Mouse (Mus musculus) layer of hippocampus, adult 18-20 months (tissue): ENCODE results near the gene Fam13c. TPM values are rescaled to one million over a fixed set of nuclear protein-coding genes. Genes with fewer than 3 reads are reported as not detected.
A peak's percentile ranks its signal among the peaks of the same experiment; 100 is the strongest.

Experiments used
- DNase-seq, 2 experiments: peaks; one replicate each; pipeline ENCODE4 v3.0.0; 2022; ENCODE audit warnings: low spot score in 2 of 2
- total RNA-seq, 2 experiments: library from RNA; stranded (reverse); gene quantifications; 2 replicates each; pipeline ENCODE4 v1.2.3; 2021

The Fam13c gene
- total RNA-seq, 2 experiments from 2014 or later: 80.4 to 86.2 TPM

GRCm38 (mm10) chr10:70458574-70459263, 18.4 kb downstream of the Fam13c start:
- no peak for DNase-seq

GRCm38 (mm10) chr10:70465638-70466037, 25.4 kb downstream of the Fam13c start:
- no peak for DNase-seq

DNA sequence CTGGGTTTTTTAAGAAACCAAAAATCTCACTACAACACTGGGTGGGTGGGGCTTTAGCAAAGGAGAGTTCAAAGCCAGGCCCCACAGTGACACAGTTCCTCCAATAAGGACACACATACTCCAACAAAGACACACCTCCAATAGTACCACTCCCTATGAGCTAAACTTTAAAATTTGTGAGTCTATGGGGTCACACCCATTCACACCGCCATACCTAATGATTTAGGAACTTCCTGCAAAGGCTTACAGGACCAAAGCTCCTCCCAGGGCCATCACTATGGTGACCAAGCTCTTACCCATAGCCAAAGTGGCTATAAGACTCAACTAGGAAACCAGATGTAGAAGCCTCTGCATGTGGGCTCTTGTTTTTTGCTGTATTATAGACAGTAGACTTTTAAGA, 30.6 kb downstream of the Fam13c start:
- no peak for DNase-seq

- no peak for DNase-seq
Observed at GRCm38 (mm10) chr10:70477741-70478145, 37.5 kb downstream of the Fam13c start.

- DNase-seq: no peak
Observed at GRCm38 (mm10) chr10:70483736-70484135, 43.5 kb downstream of the Fam13c start.

DNA sequence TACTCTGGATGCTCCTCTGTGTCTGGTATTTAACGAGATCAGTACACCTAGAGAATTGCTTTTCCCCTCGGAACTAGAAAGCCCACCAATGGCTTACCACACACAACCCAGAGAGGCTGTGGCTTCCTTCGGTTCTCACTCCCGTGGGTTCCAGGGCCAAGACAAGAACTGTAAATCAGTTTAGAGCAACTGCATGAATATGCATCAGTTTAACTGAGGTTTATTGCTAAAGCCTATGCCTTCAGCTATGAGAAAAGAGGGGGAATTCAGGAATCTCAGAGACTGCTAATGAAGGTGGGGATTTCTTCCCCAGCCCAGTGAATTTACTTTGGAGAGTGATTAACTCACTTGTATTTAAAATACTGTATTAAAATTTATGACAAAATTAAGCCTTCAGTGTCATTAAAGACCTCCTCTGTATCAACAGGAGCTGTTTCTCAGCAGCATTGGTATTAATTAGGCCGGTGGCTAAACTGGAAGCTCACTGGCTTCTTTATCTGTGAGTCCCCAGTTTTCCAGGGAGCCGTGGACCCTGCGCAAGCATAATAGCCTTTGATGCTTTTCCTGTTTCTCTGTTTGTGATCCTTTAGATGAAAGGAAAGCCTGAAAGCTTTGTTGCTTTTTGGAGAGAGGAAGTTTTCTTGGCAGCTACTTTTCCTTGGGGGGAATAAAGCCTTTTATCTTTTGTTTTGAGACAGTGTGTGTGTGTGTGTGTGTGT, 44.4 kb downstream of the Fam13c start:
- peak in 1 of 2 experiments; percentile 20 for DNase-seq

- DNase-seq: peak in 1 of 2 experiments; percentile 25
Observed at GRCm38 (mm10) chr10:70485287-70485612, 45.0 kb downstream of the Fam13c start.

GRCm38 (mm10) chr10:70486651-70487050, 46.4 kb downstream of the Fam13c start:
- DNase-seq: no peak

- no peak for DNase-seq
Observed at GRCm38 (mm10) chr10:70493891-70494290, 53.6 kb downstream of the Fam13c start.

DNA sequence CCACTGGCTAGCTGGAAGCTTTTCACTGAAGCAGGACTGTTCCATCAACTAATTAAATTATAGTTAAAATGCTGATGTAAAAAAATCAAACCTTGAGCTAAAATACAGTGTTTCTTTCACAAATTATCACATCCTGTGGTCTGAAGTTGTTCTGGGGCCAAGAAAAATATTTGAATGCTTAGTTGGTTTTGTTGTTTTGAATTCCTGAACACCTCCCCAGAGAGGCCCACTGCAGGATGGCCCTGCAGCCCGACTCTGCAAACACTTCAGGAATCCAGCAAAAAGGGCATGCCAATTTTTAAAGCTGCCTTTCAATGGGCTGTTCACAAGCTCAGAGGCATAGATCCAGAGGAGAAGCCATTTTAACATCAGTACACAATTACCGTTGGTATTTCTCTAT, 54.2 kb downstream of the Fam13c start:
- DNase-seq: no peak

DNA sequence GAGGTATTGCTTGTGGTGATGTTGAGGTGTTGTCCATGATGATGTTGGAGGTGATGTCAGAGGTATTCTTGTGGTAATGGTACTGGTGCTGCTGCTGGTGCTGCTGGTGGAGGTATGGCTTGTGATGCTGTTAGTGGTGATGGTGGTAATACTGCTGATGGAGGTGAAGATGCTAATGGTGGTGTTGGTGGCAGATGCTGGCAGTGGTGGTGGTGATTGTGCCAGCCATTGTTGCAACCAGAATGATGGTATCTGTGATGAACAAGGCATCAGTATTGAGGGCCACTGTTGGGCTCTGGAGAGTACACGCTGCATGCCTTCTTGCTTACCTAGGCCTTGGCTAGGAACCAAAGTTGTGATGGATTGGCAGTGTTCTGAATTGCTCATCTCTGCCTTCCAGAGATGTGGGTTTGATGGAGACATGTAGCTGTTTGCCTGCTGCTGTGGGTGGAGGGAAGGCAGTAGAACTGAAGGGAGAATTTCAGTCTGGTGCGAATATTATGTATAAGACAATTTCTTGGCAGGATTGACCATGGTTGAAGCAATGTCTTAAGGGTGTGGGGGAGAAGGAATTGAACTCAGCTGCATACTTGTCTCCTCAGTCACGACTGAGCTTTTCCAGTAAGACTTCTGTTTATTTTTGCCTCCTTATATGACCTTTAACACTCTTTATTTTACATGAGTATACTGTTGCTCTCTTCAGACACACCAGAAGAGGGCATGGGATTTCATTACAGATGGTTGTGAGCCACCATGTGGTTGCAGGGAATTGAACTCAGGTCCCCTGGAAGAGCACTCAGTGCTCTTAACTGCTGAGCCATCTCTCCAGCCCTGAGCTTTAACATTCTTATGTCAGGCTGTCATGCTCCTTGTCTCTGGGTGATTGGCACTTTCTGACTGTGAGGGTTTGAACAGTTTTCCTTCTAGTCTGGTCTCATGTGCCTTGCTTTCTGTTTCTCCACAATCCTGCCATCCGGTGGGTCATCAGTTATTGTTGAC, 55.1 kb downstream of the Fam13c start:
- DNase-seq: no peak

GRCm38 (mm10) chr10:70496938-70497337, 56.7 kb downstream of the Fam13c start:
- peak in 1 of 2 experiments; percentile 72 for DNase-seq

DNA sequence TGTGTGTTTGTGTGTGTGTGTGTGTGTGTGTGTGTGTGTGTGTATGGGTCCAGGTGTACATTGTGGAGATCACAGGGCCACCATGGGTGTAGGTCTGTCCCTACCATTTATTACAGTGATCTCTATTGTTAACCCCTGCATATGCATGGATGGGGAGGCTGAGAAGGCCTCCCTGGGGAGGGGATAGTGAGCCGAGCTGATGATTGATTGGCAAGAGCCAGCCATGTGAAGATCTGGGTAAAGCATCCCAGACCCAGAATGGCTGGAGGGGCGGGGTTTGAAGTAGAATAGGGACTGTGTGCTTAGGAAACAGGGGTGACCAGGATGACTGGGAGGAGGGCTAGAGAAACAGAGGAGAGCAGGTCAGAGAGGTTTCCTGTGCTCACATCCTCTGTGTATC, 58.0 kb downstream of the Fam13c start:
- DNase-seq: no peak

DNA sequence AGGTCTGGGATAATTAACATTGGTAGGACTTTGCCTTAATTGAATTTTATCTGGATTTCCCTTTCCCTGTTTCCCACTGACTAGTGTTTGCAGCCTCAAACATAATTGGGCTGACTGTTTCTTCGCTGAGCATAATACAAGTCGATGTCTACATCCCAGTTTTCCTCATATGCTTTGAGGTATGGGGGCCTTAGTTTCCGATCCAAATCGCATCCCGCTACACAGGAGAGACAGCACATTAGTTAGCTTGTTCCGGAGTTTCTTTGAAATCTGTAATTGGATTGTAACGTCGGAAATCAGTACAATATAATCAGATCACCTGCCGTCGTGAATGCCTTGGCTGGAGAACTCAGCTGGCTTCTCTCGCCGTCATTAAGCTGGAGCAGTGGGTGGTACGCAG, 59.0 kb downstream of the Fam13c start:
- DNase-seq: no peak

GRCm38 (mm10) chr10:70504871-70505270, 64.6 kb downstream of the Fam13c start:
- no peak for DNase-seq

- DNase-seq: no peak
Observed at GRCm38 (mm10) chr10:70505395-70505794, 65.1 kb downstream of the Fam13c start.

DNA sequence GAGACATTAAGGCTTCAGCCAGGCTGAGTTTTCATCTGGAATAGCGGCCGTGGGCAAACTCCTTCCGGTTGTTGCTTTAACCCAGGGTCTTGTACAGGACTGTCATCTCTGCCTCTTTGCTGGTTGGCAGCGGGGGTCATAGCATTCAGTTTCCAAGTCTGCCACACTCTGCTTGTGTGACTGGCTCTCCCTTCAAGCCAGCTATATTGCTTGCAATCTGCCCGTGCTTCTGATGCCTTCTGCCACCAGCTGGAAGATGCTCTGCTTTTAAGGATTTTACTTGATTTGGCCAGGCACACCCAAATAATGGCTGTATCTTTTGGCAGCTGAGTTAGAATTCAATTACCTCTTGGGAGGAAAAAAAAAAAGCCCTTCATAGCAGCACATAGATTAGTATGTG, 65.6 kb downstream of the Fam13c start:
- DNase-seq: peak in 1 of 2 experiments; percentile 45

DNA sequence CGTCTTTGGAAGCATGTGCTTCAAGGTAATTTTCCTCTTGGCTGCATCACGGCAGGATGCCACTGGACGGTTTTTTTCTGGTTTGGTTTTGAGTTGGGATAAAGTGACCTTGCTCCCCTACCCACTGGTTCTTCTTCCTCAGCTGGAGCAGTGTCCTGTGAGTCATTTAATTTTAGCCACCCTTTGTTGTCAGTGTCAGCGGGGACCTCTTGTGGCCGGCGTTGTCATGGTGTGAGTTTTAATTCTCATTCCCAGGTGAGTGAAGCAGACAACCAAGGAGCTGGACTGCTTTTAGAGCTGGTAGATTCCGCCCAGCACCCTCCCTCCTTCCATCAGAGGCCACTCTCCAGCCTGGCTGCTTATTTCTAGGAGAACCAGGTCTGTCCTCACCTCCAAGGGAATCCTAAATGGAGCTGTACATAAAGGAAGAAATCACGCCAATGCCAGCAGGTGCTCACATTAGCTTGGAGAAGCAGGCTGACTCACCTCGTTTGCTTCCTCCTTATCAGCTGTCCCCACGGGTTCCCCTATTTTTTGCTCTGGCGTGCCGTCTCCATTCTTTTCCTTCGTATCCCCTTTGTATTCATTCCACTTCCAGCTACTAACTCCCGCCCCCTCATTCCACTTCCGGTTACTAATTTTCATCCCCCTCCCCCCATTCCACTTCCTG, 66.4 kb downstream of the Fam13c start:
- DNase-seq: no peak

DNA sequence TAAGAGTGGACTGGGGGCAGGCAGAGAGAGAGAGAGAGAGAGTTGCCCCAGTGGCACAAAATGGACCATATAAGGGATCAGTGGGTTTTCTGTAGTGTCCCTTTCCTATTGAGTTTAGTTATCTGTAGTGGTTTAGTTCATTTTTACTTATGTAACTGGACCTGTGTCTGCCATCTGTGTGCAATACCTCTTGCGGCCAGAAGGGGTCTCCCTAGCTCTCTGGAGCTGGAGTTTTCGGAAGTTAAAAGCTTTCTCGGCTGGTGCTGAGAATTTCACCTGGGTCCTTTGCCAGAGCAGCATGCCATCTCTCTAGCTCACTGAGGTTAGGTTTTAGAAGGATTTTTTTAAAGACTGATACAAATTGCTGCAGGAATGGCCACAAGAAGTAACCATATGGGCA, 67.6 kb downstream of the Fam13c start:
- no peak for DNase-seq

- DNase-seq: no peak
Observed at GRCm38 (mm10) chr10:70514848-70515247, 74.6 kb downstream of the Fam13c start.

DNA sequence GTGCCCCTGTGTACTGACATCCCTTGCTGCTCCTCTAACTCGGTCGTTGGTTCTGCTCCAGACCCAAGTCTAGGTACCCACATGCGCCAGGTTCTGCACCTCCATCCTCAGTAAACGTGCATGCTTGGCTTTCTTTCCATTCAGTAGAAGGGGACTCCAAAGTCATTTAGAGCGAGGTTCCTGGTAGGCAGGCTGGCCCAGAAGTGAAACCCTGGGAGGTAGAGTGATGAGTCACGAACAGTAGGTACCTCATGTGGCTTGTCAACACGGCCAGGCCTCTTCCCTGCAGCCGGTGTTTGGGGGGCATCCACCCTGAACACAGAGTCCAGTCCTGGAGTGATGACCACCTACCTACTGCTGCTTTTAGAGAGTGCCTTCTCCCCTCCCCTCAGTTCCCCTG, 76.4 kb downstream of the Fam13c start:
- no peak for DNase-seq
